Mouse (Mus musculus) cerebellum, postnatal 10 days (tissue): ENCODE measurements around the gene Ttc25.
"Not testable (repeated sequence)": the region's sequence is repeated elsewhere in the genome, so short reads cannot be mapped to it uniquely, and the experiment has no call there.

Source experiments
- DNase-seq, 2 experiments: peaks; one replicate each; pipeline ENCODE4 v3.0.0; 2021; ENCODE audit warnings: mixed read lengths in 2 of 2

Ttc25 gene

DNA sequence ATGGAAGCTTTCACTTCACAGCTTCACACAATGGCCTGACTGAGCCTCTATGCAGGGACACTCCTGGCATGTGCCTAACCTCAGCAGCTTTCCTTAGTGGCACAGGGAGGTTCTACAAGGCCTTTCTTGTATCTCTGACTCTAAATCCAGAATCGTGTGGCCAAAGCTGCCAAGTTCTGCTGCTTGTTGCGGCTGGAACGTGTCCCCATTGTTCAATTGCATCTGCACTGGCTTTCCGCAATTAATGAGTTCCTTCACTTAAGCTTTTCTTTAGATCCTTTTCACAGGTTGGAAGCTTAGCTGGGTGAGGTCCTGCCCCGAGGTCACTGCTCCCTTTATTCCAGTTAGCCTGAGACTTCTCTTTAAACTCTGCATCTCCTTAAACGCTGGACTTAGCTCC is 11.5 kb upstream of the Ttc25 start:
- no peak for DNase-seq

DNA sequence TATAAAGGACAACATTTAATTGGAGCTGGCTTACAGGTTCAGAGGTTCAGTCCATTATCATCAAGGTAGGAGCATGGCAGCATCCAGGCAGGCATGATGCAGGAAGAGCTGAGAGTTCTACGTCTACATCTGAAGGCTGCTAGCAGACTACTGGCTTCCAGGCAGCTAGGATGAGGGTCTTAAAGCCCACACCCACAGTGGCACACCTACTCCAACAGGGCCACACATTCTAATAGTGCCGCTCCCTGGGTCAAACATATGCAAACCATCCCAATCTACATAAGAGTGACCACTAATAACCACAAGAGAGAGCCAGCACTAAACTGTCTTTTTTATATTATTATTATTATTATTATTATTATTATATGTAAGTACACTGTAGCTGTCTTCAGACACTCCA is 11.0 kb upstream of the Ttc25 start:
- not testable (repeated sequence) for DNase-seq

DNA sequence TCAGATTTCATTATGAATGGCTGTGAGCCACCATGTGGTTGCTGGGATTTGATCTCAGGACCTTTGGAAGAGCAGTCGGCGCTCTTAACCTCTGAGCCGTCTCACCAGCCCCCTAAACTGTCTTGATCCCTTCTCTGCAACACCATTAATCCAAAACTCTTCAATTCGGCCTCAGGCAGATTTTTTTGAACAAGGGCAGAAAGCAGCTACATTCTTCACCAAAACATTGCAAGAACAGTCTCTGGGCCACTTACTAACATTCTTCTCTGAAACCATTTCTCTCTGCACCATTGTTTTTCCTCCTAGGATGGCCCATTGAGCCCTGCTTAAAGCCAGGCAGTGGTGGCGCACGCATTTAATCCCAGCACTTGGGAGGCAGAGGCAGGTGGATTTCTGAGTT is 10.6 kb upstream of the Ttc25 start:
- DNase-seq: not testable (repeated sequence)

DNA sequence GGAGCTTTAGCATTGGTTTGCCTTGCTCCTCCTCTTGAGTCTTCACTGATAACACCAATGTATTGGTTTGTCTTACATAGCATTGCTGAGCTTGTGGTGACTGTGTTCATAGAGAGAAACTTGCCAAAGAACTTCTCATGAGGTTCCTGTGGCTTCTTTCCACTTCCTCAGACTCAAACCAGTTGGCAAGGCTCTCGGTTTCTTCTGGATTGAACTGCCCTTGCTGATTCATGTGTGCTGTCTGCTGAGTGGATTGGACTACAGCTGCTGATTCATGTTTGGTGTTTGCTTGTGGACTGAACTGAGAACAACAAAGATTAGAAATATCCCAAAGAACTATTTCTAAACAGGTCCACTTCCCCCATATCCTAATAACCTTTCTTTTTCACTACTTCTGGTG is 9.4 kb upstream of the Ttc25 start:
- no peak for DNase-seq

DNA sequence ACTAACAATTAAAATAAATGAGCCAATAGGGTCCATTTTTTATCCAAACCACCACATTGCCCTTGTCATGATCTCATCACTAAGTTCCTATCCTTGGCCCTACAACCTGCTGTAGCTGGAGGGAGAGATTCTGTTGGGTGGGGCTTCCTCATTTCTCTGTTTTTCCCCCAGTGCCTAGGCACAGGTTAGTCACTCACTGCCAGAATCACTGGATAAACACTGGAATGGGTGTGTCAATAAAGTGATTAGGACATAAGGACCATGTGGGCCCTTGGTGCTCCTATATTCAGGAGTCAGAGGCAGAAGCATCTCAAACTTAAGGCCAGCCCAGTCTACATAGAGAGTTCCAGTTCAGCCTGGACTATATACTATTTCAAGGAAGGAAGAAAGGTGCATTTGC is 8.9 kb upstream of the Ttc25 start:
- no peak for DNase-seq

DNA sequence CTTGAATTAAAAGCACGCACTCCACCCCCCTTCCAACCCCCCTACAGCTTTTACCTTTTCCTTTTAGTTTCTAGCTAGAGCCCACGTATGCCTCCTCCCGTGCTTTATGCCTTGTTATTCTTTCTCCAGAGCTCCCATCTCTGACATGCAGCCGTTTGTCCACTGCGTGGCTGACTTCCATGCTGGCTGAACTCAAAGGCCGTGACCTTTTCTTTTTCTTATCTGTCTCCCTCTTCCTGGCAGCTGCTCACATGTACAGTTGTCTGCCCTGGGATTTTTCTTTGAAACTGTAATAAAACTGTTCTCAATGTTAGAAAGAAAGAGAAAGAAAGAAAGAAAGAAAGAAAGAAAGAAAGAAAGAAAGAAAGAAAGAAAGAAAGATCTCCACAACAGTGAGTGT is 4.4 kb upstream of the Ttc25 start:
- no peak for DNase-seq

DNA sequence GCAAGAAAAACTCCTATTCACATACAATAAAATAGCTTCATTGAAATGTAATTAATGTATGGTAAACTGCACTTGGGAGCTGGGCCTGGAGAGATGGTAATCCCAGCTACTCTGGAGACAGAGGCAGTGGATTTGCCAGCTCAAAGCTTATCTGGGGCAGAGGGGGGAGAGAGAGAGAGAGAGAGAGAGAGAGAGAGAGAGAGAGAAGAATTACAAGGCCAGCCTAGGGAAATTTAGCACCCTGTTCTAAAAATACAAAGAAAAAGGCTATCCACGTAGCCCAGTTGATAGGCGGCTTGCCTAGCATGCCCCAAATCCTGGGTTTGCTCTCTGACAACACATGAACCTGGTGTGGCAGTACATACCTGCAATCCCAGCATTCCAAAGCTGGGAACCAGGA is 3.8 kb upstream of the Ttc25 start:
- DNase-seq: no peak

DNA sequence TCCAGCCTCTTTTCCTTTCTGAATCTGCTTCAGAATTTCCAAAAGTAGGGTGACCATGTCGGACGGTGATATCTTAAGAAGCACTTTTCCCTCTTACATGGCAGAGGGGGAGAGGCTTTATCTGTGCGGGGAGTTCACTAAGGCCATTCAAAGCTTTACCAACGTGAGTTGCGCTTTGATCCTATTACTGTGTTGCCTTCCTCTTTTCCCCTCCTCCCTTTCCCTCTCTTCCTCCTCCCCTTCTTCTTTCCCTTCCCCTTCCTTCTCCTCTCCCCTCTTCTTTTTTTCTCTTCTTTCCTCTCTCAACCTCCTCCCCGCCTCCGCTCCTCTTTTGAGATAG is 309 bp downstream of the Ttc25 start:
- DNase-seq: no peak

DNA sequence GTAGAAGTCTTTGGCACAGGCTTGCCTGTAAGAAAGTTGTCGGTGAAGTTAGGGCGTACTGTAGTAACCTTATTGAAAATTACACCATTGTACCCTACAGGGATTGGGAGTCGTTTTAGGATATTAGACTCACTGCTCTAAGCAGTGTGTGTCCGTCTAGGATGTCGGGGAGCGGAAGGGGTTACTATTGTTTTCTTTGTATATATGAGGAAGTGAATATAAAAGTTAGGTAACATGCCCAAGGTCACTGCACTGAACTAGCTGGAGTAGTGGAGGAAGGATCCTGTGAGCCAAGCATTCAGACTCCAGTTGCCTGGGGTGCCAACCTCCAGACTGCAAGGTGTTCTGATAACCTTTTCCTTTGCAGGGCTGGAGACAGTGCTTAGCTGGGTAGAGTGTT is 1.5 kb downstream of the Ttc25 start:
- no peak for DNase-seq

DNA sequence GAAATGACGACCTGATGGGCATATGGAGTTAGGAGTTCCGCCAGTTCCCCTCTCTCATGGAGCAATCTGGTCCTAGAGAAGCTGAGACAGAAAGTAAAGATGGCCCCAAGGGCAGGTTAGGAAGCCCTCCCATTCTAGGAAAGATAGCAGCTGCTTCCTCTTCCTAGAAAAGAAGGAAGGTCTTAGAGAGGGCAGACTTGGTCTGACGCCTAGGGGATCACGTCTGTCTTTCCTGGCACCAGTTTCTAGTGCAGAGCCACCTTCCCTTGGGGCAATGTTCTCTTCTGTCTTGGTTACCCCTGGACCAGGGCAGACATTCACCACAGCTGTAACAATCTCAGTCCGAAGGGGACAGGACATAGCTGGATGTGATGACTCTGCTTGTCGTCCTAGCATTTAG is 2.7 kb downstream of the Ttc25 start:
- no peak for DNase-seq

DNA sequence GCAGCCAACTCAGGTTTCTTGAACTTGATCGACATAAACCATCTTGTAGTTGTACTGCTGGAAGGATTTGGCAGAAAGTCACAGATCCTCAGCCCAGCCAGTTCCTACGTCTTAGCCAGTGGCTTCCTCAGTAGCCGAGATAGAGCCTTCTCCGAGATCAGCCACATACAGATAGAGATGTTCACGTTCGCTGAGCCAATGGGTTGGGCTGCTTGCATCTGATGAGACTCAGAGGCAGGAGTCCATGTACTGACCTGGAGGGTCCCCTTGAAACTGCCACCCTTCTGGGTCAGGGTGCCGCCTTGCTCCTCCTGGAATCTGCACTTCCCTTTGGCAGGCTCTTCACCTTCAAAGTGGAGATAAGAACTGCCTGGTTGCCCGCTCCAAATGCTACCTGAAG is 4.1 kb downstream of the Ttc25 start:
- no peak for DNase-seq

DNA sequence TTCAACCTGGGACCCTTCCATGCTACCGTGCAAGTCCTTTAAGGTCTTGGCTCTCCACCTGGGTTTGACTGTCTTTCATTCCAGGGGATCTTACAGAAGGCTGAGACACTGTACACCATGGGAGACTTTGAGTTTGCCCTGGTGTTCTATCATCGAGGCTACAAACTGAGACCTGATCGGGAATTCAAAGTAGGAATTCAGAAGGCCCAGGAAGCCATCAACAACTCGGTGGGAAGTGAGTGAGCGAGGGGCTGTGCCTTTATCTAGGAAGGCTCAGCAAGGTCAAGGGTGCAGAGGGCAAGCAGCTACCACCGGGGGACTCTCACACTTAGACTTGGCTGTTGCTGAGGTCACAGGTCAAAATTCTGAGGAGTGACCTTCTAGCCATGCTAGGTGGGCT is 4.7 kb downstream of the Ttc25 start:
- DNase-seq: no peak

DNA sequence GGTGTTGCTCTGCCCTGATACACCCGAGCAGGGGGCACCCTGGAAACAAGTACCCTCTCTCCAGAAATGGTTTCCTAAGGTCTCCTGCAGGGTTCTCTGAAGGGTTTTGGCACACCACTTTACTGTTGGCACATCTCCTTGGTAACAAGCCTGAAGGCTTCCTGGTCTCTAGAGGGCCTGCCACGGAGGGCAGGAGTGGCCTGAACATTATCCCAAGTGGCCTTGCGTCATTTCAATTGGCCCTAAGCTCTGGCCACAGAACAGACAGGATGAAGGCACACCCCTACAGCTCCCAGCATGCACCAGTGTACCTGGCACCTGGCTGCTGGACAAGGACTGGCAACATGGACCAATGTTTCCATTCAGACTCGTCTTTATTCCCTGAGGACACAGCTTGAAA is 7.4 kb downstream of the Ttc25 start:
- no peak for DNase-seq

DNA sequence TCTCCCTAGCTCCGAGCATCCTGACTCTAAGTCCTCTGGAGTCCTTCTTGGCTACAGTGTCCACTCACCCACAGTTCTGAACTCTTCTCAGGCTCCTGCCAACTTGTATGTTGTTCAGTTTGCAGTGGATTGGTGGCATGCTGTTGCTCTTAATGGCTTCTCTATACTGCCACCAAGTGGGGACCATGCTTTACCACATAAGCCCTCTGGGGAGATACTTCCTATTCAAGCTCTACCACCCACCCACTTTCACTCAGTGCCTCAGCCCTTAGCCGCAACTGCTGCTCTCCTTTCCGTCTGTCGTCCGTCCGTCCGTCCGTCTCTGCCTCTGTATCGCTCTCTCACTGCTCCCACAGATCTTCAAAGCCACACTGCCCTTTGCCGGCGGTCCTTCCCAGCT is 10.2 kb downstream of the Ttc25 start:
- DNase-seq: peak; percentile 78 to 82

DNA sequence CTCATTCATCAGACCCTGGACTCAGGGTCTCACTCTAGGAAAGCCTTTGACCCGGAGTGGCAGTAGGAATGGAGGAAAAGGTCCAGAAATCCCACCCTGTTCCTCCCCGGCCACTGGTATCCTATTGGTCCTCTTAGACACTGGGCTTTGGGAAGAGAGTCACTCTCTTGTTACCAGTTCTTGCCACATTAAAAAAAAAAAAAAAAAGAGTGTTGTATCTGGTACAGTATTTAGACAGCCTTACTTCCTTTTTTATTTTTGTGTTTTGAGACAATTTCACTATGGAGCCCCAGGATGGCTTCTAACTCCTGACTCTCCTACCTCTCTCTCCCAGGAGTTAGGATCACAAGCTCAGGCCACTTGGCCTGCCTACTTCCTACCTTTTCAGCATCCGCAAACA is 12.2 kb downstream of the Ttc25 start:
- no peak for DNase-seq

DNA sequence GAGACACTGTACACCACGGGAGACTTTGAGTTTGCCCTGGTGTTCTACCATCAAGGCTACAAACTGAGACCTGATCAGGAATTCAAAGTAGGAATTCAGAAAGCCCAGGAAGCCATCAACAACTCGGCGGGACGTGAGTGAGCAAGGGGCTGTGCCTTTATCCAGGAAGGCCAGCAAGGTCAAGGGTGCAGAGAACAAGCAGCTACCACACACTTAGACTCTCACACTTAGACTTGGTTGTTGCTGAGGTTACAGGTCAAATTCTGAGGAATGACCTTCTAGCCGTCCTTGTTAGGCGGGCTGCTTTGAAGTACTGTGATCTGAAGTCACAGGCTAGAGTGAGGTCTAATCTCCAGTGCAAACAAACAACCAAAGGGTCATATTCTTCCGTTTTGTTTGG is 14.1 kb downstream of the Ttc25 start:
- no peak for DNase-seq

DNA sequence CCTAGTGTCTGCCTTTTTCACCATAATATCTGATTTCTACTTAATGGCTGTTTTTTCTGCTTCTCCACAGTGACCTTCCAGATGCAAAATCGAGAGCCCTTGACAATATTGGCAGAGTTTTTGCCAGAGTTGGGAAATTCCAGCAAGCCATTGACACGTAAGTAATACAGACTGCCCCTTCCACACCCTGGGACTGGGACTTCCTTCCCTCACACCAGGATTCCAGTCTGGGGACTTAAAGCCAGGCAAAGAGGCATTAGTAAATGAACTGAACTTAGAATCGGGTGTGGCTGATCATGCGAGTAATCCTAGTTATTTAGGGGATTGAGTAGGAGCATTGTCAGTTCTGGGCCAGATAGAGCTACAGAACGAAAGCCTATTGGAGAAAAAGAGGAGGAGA is 16.3 kb downstream of the Ttc25 start:
- no peak for DNase-seq

DNA sequence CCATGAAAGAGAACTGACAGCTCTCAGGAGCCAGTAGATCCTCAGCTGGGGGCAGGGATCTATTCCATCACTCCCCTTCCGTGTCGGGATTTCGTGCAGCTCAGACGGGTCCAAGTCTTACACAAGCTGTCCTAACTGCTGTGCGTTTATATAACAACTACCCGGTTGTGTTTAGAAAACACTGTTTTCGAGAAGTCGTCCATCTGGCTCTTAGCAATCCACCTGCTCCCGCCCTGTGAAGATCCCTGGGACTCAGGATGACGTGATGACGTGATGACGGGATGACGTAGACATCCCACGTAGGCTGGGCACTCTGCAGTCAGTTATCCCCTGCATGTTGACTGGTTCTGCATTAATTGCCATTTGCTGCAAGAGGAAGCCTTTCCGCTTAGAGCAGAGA is 18.9 kb downstream of the Ttc25 start:
- no peak for DNase-seq

DNA sequence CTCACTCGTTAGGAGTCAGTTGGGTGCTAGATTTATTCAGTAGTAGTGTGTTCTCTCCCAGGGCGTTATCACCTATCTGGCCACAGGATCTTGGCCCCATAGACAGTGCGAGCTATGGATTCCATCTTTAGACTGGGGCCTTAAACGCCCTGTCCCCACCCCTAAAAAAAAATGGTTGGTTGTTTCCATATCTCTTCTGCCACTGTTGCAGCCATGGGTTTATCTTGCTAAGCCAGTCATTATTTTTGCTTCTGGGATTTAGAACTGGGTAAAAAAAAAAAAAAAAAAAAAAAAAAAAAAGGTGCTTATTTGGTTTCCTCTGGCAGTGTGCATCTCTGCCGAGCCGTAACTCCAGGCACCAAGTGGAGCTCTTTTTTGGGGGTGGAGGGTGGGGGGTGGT is 19.3 kb downstream of the Ttc25 start:
- DNase-seq: no peak

DNA sequence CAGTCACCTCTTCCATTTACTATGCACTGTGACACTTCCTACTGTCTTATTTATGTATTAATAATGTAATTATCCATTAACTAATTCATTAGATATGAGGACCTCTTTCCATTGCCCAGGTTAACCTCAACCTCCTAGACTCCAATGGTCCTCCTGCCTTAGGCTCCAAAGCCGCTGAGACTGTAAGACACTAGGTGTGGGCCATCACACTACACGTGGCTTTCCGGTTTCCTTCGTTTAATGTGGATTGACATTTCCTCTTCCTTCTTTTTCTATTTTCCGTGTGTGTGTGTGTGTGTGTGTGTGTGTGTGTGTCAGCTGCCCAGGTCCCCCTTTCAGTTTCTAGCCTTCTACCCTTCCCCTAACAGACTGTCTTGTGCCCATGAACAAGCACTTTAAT is 21.8 kb downstream of the Ttc25 start:
- no peak for DNase-seq

DNA sequence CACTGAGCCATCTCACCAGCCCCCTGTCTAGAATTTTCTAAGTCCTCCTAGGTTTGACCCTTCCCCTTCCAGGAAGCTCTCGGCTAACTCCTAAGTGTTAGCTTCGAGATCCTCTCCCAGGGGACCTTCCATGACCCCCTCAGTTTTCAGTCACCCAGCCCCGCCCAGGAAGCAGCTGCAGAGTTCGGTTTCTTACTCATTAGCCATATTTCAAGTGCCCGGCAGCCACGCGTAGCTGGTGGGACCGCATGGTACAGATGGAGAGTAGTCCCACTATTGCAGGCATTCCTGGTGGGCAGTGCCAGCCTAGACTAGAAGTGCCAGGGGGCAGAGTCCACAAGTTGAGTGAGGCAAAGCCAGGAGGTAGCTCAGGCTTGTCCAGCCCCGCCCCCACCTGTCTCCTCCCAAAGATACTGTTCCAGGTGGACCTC is 22.4 kb downstream of the Ttc25 start:
- no peak for DNase-seq

DNA sequence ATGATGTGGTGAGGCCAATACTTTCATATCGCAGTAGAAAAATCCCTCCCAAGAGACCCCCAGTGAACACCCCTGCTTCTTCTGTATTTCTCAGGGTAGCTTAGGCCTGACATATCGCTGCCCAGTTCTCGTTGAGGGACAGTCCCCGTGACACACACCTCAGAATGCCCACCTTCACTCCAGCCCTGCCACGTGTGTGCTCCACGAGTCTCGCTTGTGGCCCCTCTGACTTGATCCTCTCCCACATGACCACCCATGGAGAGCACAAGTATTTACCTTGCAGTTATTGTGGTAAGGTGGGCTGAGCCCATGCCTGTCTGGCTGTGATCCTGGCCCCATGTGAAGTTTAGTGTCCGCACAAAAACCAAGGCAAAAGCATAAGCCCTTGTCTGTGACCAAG is 23.3 kb downstream of the Ttc25 start:
- no peak for DNase-seq

DNA sequence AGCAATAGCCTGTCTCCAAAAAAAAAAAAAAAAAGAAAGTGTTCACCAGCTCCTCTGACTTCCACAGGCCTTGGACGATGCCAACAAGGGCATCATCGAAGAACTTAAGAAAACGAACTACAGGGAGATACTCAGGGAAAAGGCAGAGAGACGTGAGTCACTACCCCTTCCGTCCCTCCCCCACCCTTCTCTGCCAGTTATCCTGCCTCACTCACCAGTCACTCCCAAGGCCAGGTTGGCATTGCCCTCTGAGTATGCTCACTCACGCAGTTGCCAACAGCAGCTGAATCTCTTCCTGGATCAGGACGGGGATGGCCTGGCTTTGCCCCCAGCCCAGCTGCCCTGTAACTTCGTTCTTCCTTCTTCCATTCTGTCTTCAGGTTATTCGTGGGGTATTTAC is 24.4 kb downstream of the Ttc25 start:
- DNase-seq: no peak

DNA sequence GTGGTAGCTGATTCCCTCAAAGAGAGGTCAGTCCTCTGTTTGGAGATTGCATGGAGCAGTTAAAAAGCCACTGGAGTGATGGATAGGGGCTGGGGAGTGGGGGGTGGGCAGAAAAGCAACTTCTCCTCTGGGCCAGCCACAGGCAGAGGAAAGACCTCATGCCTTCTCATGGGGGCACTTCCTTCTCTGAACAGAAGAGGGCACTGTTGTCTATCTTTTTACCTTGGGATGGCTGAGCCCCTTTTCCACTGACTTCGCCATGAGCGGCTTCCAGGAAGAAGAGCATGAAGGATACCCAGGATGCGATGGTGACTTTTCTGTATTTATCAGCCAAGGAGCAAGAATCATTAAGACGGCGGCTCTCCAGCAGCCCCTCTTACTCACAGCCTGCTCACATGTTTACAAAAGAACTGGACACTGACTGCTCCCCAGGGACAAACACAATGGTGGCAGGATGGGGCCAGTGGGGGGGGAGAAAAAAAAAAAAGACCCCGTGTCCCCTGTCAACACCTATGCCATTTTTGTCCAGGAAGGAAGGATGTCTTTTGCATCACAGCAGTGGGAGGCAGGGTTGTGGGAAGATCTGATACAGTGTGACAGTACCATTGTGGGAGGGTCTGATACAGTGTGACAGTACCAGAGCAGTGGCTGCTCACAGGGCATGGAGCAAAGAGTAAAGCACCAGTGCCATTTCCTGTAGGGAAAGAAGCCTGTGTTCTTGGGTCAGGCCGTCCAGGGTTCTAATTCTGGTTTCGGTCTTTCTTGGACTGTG is 25.2 kb downstream of the Ttc25 start:
- peak; percentile 90 to 91 for DNase-seq

DNA sequence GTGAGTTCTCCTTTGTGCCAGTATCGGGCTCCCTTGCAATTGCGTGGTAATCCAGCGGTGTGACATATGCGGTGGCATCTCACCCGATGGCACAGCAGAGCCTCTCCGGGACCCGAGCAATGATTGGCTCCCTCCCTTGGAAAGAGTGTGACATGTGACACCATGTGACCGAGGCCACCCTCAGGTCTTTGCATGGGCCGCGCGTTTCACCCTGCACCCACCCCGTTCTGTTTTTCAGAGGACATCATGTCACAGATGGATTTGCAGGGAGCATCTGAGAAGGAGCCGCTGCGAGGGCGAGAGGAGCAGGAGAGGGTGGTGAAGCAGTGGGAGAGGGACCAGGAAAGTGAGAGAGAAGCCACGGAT is 25.8 kb downstream of the Ttc25 start:
- DNase-seq: peak in 1 of 2 experiments; percentile 31

DNA sequence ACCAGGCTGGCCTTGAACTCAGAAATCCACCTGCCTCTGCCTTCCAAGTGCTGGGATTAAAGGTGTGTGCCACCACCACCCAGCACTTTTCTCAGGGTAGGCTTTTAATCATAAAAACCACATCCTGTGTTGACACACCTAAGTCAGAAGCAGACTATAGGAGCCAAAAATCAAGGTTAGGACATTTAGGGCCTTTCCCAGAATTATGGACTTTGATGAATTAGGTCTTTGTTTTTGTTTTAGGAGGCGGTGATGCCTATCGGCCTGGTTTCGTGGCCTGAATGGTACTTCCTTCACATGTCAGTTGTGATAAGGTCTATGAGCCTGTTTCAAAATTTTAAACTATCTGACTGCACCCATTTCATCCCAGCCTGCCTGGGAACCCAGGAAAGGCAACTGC is 28.8 kb downstream of the Ttc25 start:
- no peak for DNase-seq
